Mouse (Mus musculus) CD4-positive, CD25-positive, alpha-beta regulatory T cell, adult 2 months (primary cell): ENCODE results near the gene Zfp512.
"Not testable (repeated sequence)": the region's sequence is repeated elsewhere in the genome, so short reads cannot be mapped to it uniquely, and the experiment has no call there.

Experiments used
- DNase-seq: peaks from one replicate; pipeline ENCODE4 v3.0.0-alpha.2; 2012; ENCODE audit warnings: low read depth, low spot score

Zfp512 gene

GRCm38 (mm10) chr5:31451878-31452561 is at the start of gene Zfp512:
Zfp512 (plus strand) TSS chr5:31452431.
- DNase-seq, result peak; percentile 92

GRCm38 (mm10) chr5:31434727-31435126 is 17.5 kb upstream of the Zfp512 start:
- not testable (repeated sequence) for DNase-seq

DNA sequence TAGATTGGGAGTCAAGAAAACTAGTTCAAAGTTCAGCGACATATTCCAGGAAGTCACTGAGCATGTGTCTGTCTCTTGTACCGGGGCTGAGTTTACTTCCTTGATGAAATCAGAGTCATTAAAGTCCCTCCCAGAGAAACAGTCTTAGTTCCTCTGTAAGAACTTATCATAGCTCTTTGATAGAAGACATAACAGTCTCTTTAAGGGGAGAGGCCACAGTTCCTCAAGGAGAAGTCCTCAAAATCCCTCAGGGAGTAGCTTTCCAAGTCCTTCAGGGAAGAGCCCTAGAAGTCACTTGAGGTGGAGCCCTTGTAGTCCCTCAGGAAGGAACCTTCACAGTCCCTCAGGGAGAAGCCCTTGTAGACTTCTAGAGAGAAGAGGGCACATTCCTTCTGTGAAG is 895 bp upstream of the Zfp512 start:
- DNase-seq, result peak; percentile 30

GRCm38 (mm10) chr5:31452562-31452878 is 289 bp downstream of the Zfp512 start:
- DNase-seq, result no peak

DNA sequence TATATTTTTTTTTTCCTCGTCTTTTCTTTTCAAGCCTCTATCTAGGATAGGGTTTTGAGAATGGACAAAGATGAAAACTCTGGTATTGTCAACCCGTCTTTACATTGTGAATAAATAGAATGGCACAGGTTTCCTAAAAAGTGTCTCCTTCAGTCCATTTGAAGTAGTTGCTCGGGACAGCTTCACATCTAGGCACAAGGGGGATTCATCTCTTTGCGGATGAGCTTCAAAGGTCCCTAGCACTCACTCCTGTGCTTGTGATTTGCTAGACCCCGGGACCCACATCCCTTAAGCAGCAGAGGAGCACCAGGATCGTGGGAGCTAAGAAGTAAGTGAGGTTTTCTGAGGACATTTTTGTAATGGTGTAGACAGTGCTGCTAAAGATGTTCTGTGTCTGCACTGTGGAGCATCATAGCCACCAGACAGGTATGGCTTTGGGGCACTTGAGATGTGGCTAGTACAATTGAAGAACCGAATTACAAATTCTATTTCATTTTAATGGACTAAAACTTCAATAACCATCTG is 717 bp downstream of the Zfp512 start:
- DNase-seq, result peak; percentile 16

GRCm38 (mm10) chr5:31467798-31468197 is 15.6 kb downstream of the Zfp512 start:
- no peak for DNase-seq

- no peak for DNase-seq
Observed at GRCm38 (mm10) chr5:31469711-31470110, 17.5 kb downstream of the Zfp512 start.

DNA sequence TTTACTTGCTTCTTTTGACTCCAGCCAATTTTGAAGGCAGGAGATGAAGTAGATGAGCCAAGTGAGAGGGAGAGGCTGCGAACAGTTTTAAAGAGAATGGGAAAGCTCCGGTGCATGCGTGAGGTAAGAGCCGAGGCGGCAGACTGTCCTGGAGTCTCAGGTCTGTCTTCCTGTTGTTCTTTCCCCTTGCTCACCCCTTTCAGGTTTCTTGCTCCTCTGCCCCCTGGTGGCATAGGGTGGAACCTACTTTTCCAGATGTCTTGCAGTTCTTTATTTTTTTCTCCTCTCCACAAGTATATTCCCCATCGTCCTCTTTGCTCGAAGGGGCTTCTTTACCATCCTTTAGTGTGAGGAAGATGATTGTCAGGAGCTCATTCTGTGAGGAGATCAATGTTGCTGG is 18.1 kb downstream of the Zfp512 start:
- DNase-seq, result peak; percentile 67

- no peak for DNase-seq
Observed at GRCm38 (mm10) chr5:31480536-31480935, 28.3 kb downstream of the Zfp512 start.

- DNase-seq, result no peak
Observed at GRCm38 (mm10) chr5:31485440-31485839, 33.2 kb downstream of the Zfp512 start, which contains the start of gene 4930548H24Rik. 4930548H24Rik (plus strand) TSS chr5:31485740.

GRCm38 (mm10) chr5:31487889-31488288 is 35.7 kb downstream of the Zfp512 start:
- no peak for DNase-seq

DNA sequence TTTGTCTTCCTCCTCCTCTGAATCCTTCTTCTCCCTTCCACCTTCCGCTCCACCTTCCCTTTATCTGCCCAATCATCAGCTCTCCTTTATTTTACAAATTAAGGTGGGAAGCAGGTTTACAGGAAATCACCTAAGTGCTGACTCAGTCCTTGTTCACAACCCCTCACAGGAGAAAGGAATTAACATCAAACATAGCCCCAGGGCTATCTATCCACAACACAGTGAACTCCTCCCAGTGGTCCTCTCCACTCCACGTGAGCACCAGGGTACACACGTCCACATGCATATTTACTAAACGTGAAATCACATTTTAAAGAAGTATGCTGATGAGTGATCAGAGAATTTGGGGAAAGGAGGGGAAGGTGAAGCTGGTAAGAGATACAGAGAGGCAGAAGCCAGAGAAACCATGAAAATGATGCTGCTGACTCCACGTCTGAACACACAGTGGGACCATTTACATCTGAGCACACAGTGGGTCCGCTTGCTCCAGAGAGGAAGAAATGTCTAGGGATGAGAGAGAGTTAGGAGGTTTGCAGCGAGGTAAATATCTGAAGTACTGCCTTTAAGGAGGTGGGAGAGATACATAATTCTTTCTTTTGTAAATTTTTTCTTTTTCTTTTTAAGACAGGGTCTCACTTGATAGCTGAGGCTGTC is 37.0 kb downstream of the Zfp512 start:
- DNase-seq, result no peak

DNA sequence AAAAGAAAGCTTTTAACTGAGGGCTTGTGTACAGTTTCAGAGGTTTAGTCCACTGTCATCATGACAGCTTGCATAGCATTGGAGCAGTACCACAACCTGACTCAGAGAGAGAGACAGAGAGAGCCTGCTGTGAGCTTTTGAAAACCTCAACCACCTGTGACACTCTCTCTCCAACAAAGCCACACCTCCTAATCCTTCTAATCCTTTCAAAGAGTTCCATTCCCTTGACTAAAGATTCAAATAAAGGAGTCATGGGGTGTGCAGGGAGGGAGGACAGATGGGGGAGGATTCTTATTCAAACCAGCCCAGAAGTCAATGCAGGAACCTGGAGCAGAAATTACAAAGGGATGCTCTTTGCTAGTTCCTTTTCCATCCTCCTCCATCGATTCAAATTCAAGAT is 39.8 kb downstream of the Zfp512 start:
- no peak for DNase-seq

- peak; percentile 91 for DNase-seq
Observed at GRCm38 (mm10) chr5:31494513-31495297, 42.5 kb downstream of the Zfp512 start, which contains the start of gene Gpn1. Gpn1 (plus strand) TSS chr5:31494741.

- no peak for DNase-seq
Observed at GRCm38 (mm10) chr5:31504843-31505242, 52.6 kb downstream of the Zfp512 start.

DNA sequence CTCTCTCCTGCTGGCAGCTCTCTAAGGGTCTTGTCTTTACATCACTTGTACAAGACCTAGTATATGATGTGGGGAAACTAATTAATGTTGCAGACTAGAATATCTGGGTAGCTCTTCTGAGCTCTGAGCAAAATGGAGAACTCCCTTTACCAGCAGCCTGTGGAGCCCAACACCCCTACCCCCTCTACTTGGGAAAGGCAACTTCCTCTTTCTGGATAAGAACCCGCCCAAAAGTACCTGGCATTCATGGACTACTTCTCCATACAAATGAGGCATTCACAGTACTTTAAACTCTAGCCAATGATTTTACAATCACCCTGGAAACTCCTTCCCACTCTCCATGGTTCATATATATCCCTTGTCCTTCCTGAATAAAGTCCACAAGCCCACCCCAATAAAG is 60.2 kb downstream of the Zfp512 start:
- DNase-seq, result no peak

- peak; percentile 43 for DNase-seq
Observed at GRCm38 (mm10) chr5:31520556-31520955, 68.3 kb downstream of the Zfp512 start.

DNA sequence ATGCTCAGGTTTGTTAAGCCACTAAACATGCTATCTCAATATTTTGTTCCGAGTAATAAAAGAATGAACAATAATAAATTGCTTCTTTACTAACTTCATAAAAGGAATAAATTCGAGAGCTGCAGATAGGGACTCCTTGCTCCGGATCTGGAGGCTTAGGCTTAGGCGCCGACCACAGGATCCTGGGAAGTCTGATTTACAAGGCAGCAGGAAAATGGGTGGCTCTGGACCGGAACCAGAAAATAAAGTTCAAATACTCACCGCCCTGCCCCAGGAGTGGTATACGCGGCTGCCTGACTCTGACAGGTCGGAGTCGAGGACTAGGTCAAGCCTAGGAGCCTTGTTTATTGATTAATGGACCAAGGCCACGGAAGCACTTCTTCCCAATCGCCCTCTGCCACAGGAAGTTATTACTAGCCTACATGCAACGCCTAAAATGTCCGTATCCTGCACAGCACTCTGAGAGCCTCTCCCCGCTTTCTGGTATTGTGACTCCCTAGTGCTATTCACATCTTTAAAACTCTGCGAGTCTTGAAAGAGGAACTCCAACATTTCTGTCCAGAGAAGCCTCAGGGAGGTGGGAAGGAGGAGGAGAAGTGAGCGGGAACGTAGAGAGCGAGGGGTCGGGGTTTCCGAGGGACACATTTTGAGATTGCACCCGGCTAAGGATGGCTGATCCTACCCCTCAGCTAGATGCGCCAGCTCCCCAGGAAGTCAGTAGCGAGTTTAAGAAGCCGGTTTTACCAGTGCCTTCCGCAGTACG is 74.3 kb downstream of the Zfp512 start, which contains the start of gene Slc4a1ap:
TSS of gene Slc4a1ap (plus strand) at position 642 of the 763 bp plus-strand sequence.
- DNase-seq, result peak; percentile 88

DNA sequence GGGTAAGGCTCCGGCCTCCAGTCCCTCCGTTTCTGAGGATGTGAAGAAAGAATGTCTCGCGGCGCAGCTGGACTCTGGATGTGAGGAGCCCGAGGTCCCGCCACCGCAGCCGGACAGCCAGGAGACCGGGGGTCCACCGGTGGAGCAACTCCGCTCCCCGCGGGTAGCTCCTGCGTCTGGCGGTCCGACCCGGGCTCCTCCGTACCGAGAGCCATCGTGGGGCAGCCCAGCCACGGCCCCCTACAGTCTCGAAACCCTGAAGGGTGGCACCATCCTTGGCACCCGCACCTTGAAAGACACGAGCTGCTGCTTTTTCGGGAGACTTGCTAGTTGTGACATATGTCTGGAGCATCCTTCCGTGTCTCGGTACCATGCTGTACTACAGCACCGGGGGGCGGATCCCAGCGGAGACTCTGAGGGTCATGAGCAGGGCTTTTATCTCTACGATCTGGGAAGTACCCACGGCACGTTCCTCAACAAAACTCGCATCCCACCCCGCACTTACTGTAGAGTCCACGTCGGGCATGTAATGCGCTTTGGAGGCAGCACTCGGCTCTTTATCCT is 75.0 kb downstream of the Zfp512 start:
- DNase-seq, result peak; percentile 34

DNA sequence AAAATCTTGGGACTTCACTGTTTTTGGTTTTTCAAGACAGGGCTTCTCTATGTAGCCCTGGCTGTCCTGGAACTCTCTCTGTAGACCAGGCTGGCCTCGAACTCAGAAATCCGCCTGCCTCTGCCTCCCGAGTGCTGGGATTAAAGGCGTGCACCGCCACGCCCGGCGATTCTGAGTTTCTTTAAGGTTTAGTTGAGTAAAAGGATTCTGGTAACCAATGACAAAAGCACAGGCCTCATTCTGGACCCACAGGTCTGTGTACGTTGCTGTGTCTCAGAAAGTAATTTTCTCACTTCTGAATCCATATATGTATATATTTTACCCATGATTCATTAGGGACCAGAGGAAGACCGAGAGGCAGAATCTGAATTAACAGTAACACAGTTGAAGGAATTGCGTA is 75.5 kb downstream of the Zfp512 start, which contains the start of gene Supt7l:
TSS of gene Supt7l (minus strand) at position 101 of the 400 bp plus-strand sequence.
- DNase-seq, result not testable (repeated sequence)

DNA sequence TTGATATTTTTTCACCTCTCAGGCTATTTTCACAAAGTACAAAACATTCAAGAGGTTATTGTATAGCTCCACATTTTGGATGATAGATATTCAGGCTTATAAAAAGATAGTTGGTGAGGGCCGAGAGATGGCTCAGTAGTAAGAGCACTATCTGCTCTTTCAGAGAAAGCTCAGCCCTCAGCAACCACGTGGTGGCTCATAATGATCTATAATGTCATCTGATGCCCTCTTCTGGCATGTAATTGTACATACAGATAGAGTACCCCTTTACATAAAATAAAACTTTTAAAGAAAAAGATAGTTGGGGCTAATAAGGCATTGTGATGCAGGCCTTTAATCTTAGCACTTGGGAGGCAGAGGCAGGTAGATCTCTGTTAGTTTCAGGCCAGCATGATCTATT is 76.3 kb downstream of the Zfp512 start:
- peak; percentile 51 for DNase-seq
